Mouse (Mus musculus) kidney, adult 2 months (tissue): ENCODE results near the gene Stt3b. TPM values are rescaled to one million over a fixed set of nuclear protein-coding genes. Genes with fewer than 3 reads are reported as not detected.

Source experiments
- DNase-seq: peaks from one replicate; pipeline ENCODE4 v3.0.0; 2021
- H3K27ac ChIP-seq: fragments of 200-500 bp; 2 replicates; pipeline ENCODE4 v1.5.1; 2012; ENCODE audit warnings: low read depth, low read length, control low read depth, inconsistent platforms; ENCODE audit not compliant: insufficient read depth
- H3K27me3 ChIP-seq: fragments of 200-500 bp; replicated peaks from 2 replicates; pipeline ENCODE4 v1.6.1; 2012; ENCODE audit warnings: mild to moderate bottlenecking, moderate library complexity, low read length, inconsistent platforms; ENCODE audit not compliant: control insufficient read depth, insufficient read depth
- H3K36me3 ChIP-seq: fragments of 200-500 bp; 2 replicates; pipeline ENCODE4 v1.6.1; 2012; ENCODE audit warnings: mild to moderate bottlenecking, moderate library complexity, low read length, inconsistent platforms; ENCODE audit not compliant: control insufficient read depth, insufficient read depth
- H3K4me1 ChIP-seq: fragments of 200-500 bp; 2 replicates; pipeline ENCODE4 v1.6.1; 2011; ENCODE audit warnings: low read length; ENCODE audit not compliant: control insufficient read depth, insufficient read depth
- H3K4me3 ChIP-seq: fragments of 200-500 bp; 2 replicates; pipeline ENCODE4 v1.5.1; 2011; ENCODE audit warnings: mild to moderate bottlenecking, low read depth, low read length, control low read depth; ENCODE audit not compliant: insufficient read depth
- CTCF ChIP-seq: fragments of 200-500 bp; conservative IDR thresholded peaks from 2 replicates; pipeline ENCODE4 v1.5.1; 2011; ENCODE audit warnings: low read depth, mild to moderate bottlenecking, control low read depth, low read length, moderate library complexity, mixed read lengths; ENCODE audit not compliant: insufficient read depth, insufficient read length
- POLR2A ChIP-seq: fragments of 200-500 bp; IDR thresholded peaks from one replicate; pipeline ENCODE4 v1.6.1; 2011; ENCODE audit warnings: low read depth, low read length, control low read depth
- WGBS: fragments of 180-500 bp; shearing (Covaris S2); methylation state at CpG from one replicate; pipeline ENCODE4 v1.1.7; 2018; 5-methylcytosine and 5-hydroxymethylcytosine counted together
- polyA plus RNA-seq: library from polyadenylated mRNA; depleted of rRNA; stranded (reverse); fragments of >200 nt; gene quantifications from 2 replicates; pipeline ENCODE4 v1.2.3, GENCODE M21; 2012

Stt3b gene
- polyA plus RNA-seq, 1 experiment = 45.9 TPM

- Histone ChIP-seq H3K27ac (no peak overlapping the region), H3K4me3 (no peak overlapping the region)
- WGBS = 91% methylated on average over 6 of the region's 6 CpGs
Measured at GRCm38 (mm10) chr9:115201264-115201663, 109.0 kb downstream of the Stt3b start.

GRCm38 (mm10) chr9:115200166-115200862 lies 109.9 kb downstream of the Stt3b start:
- Histone ChIP-seq H3K27ac (no peak overlapping the region), H3K4me1 (no peaks in the 10 kb centered on the region), H3K4me3 (no peak overlapping the region), H3K36me3 (no peaks in the 10 kb centered on the region), H3K27me3 (no peaks in the 10 kb centered on the region)
- whole genome bisulfite sequencing = 94% methylated on average over 15 of the region's 15 CpGs
- no peak for TF ChIP-seq POLR2A
- no peak for TF ChIP-seq CTCF
- no peak for DNase-seq

More at GRCm38 (mm10) chr9:115201264-115201663, 109.0 kb downstream of the Stt3b start:
- no peak for DNase-seq
- H3K4me1 ChIP-seq = no peaks in the 10 kb centered on the region
- TF ChIP-seq CTCF = no peak
- TF ChIP-seq POLR2A = no peak
- H3K27me3 ChIP-seq = no peaks in the 10 kb centered on the region
- H3K36me3 ChIP-seq = no peaks in the 10 kb centered on the region

DNA sequence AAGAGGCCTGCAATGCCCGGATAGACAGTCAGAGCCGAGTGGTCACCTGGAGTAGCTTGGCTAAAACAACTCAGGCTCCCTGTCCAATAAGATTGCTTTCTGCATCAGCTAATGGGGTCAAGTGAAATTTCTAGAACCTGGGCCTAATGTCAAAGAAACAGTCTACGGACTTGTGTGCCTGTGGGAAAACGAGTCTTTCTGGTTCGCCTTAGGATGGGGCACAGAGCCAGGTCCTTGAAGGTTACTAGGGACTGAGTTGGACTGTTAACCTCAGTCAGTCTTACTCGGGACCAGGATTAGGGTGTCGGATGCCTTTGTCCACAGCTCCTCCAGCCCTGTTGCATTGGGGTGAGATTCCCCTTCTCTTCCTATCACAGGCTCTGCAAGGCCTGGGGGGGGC lies 113.1 kb downstream of the Stt3b start:
- DNase-seq = peak; percentile 25
- no peak overlapping the region for H3K27ac ChIP-seq
- no peaks in the 10 kb centered on the region for H3K4me1 ChIP-seq
- TF ChIP-seq CTCF (no peak), POLR2A (no peak)
- WGBS = 52% methylated on average over 7 of the region's 7 CpGs
- no peaks in the 10 kb centered on the region for H3K36me3 ChIP-seq
- no peaks in the 10 kb centered on the region for H3K27me3 ChIP-seq
- H3K4me3 ChIP-seq = no peak overlapping the region

GRCm38 (mm10) chr9:115192890-115193289 lies 117.3 kb downstream of the Stt3b start:
- TF ChIP-seq CTCF (0 out of 2 replicates have a peak, but pooled peaks have one; percentile 18), POLR2A (no peak)
- Histone ChIP-seq H3K27me3 (no peaks in the 10 kb centered on the region), H3K4me1 (no peaks in the 10 kb centered on the region), H3K27ac (no peak overlapping the region), H3K36me3 (no peaks in the 10 kb centered on the region), H3K4me3 (no peak overlapping the region)
- 82% methylated on average over 3 of the region's 3 CpGs for WGBS
- no peak for DNase-seq
